Mouse (Mus musculus): ENCODE measurements around the gene Trim38. TPM values are rescaled to one million over a fixed set of nuclear protein-coding genes. Genes with fewer than 3 reads are reported as not detected.
"Not testable (repeated sequence)": the region's sequence is repeated elsewhere in the genome, so short reads cannot be mapped to it uniquely, and the experiment has no call there.

The Trim38 gene
- polyA plus RNA-seq, 1 experiment from 2014 or later = 0.18 TPM

DNA sequence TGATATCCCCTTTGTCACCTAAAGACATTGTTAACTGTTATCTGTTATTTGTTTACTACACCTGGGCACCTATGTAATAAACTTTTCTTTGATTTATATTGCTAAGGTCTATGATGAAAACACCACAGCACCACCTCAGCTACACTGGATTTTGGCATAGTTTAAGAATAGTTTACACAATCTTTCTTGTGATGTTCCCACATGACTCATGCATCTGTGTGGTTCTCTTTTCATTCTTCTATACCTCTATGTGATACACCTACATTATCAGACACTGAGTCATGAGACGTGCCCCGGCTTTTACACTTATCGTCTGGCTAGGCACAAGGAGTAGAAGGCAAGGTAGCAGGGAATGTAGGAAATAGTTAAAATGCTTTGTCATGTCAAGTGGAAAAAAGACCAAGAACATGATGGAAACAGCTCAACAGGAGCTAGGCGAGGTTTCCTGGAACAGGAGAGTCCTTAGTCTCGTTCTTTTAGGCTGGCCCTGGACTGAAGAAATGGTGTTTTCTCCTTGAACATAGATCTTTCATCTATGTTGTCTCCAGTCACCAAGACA lies 20.1 kb upstream of the Trim38 start:
- no peak overlapping the region for H3K4me2 ChIP-seq (ENCODE audit: low read depth, low read length)
- H3K9me3 ChIP-seq (replicated peaks; ENCODE audit: control insufficient read depth, low read length) = no peaks in the 10 kb centered on the region
- DNase-seq (ENCODE audit: low spot score) = no peak
- H3K4me3 ChIP-seq (ENCODE audit: low read depth, low read length) = no peak overlapping the region
- no peaks in the 10 kb centered on the region for H3K4me1 ChIP-seq (ENCODE audit: control insufficient read depth, insufficient read depth, low read length)
- H3K36me3 ChIP-seq (replicated peaks; ENCODE audit: control insufficient read depth, insufficient read depth, low read depth, low read length) = no peaks in the 10 kb centered on the region
- WGBS = 91% methylated on average over 5 of the region's 5 CpGs
- no peaks in the 10 kb centered on the region for H3K27me3 ChIP-seq (ENCODE audit: control insufficient read depth, insufficient read depth, low read length)
- H3K9ac ChIP-seq (replicated peaks; ENCODE audit: low read length) = no peak overlapping the region
- ATAC-seq (replicated peaks; ENCODE audit: insufficient number of reproducible peaks, low FRiP score, low TSS enrichment, low read depth) = no peak
- peak overlapping the region; percentile 72; the same call in 1 of the 2 replicates for H3K27ac ChIP-seq (replicated peaks; ENCODE audit: low read depth, low read length)

GRCm38 (mm10) chr13:23750839-23751477 lies 18.8 kb upstream of the Trim38 start, which contains the start of gene Hist1h2ab:
Hist1h2ab (plus strand) TSS chr13:23751126.
- not testable (repeated sequence) for H3K27me3 ChIP-seq (ENCODE audit: control insufficient read depth, insufficient read depth, low read length); H3K9me3 ChIP-seq (replicated peaks; ENCODE audit: control insufficient read depth, low read length); H3K36me3 ChIP-seq (replicated peaks; ENCODE audit: control insufficient read depth, insufficient read depth, low read depth, low read length); H3K4me1 ChIP-seq (ENCODE audit: control insufficient read depth, insufficient read depth, low read length)
- peak; percentile 89 for DNase-seq (ENCODE audit: low spot score)
- peak within 1 kb of the TSS; percentile 56 for H3K4me2 ChIP-seq (ENCODE audit: low read depth, low read length)
- ATAC-seq (replicated peaks; ENCODE audit: insufficient number of reproducible peaks, low FRiP score, low TSS enrichment, low read depth) = peak; percentile 32
- H3K4me3 ChIP-seq (ENCODE audit: low read depth, low read length) = peak within 1 kb of the TSS; percentile 37
- H3K27ac ChIP-seq (replicated peaks; ENCODE audit: low read depth, low read length) = peak within 1 kb of the TSS; percentile 97
- H3K9ac ChIP-seq (replicated peaks; ENCODE audit: low read length) = peak within 1 kb of the TSS; percentile 69
- 1% methylated on average over 22 of the region's 47 CpGs for WGBS

DNA sequence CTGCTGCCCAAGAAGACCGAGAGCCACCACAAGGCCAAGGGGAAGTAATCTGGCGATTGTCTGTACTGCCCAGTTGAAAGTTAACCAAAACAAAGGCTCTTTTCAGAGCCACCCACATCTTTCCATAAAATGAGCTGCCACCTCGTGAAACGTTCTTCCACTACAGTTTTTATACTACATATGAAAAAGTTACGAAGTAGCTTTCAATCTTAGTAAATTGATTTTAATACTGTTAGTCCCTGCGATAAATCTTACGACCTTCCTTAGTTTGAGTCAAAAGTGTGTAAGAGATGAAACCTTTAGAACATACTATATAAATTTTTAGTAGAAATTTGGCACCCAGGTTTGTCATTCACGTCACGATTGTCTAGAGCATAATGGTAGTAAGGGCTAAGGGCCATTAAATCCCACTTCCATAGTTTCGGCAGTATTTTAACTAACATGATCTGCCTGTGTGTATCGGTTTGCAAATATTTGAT lies 18.2 kb upstream of the Trim38 start:
- under 1% methylated on average over 11 of the region's 11 CpGs for WGBS
- ATAC-seq (replicated peaks; ENCODE audit: insufficient number of reproducible peaks, low FRiP score, low TSS enrichment, low read depth) = no peak
- Histone ChIP-seq H3K4me2 (ENCODE audit: low read depth, low read length) (peak overlapping the region; percentile 56), H3K9ac (replicated peaks; ENCODE audit: low read length) (peak overlapping the region; percentile 69), H3K9me3 (replicated peaks; ENCODE audit: control insufficient read depth, low read length) (no peaks in the 10 kb centered on the region), H3K27me3 (ENCODE audit: control insufficient read depth, insufficient read depth, low read length) (no peaks in the 10 kb centered on the region), H3K4me3 (ENCODE audit: low read depth, low read length) (peak overlapping the region; percentile 37), H3K36me3 (replicated peaks; ENCODE audit: control insufficient read depth, insufficient read depth, low read depth, low read length) (no peaks in the 10 kb centered on the region), H3K4me1 (ENCODE audit: control insufficient read depth, insufficient read depth, low read length) (no peaks in the 10 kb centered on the region), H3K27ac (replicated peaks; ENCODE audit: low read depth, low read length) (peak overlapping the region; percentile 97)
- DNase-seq (ENCODE audit: low spot score) = peak; percentile 73

DNA sequence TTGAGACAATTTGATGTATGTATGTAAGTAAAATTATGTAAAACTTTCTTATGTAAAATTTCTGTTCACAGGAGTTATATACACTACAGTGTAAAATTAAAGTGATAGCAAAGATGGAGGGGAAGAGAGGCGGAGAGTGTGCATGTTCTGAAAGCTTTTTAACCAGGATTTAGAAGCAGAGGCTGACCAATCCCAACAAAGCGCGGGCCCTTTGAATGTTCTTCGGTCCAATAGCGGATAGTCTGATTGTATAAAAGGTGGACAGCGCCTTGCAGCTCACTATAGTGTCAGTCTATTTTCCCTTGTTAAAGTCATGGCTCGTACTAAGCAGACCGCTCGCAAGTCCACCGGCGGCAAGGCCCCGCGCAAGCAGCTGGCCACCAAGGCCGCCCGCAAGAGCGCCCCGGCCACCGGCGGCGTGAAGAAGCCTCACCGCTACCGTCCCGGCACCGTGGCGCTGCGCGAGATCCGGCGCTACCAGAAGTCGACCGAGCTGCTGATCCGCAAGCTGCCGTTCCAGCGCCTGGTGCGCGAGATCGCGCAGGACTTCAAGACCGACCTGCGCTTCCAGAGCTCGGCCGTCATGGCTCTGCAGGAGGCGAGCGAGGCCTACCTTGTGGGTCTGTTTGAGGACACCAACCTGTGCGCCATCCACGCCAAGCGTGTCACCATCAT lies 17.5 kb upstream of the Trim38 start, which contains the start of gene Hist1h3b:
Gene Hist1h3b (plus strand): TSS at position 201 of the 675 bp plus-strand sequence.
- H3K36me3 ChIP-seq (replicated peaks; ENCODE audit: control insufficient read depth, insufficient read depth, low read depth, low read length); H3K9me3 ChIP-seq (replicated peaks; ENCODE audit: control insufficient read depth, low read length); H3K4me1 ChIP-seq (ENCODE audit: control insufficient read depth, insufficient read depth, low read length); H3K27me3 ChIP-seq (ENCODE audit: control insufficient read depth, insufficient read depth, low read length): not testable (repeated sequence)
- Histone ChIP-seq H3K4me2 (ENCODE audit: low read depth, low read length) (peak within 1 kb of the TSS; percentile 56), H3K27ac (replicated peaks; ENCODE audit: low read depth, low read length) (peak within 1 kb of the TSS; percentile 97), H3K4me3 (ENCODE audit: low read depth, low read length) (peak within 1 kb of the TSS; percentile 39), H3K9ac (replicated peaks; ENCODE audit: low read length) (peak within 1 kb of the TSS; percentile 69)
- WGBS = under 1% methylated on average over 15 of the region's 47 CpGs
- peak; percentile 98 for DNase-seq (ENCODE audit: low spot score)
- ATAC-seq (replicated peaks; ENCODE audit: insufficient number of reproducible peaks, low FRiP score, low TSS enrichment, low read depth) = peak; percentile 91

DNA sequence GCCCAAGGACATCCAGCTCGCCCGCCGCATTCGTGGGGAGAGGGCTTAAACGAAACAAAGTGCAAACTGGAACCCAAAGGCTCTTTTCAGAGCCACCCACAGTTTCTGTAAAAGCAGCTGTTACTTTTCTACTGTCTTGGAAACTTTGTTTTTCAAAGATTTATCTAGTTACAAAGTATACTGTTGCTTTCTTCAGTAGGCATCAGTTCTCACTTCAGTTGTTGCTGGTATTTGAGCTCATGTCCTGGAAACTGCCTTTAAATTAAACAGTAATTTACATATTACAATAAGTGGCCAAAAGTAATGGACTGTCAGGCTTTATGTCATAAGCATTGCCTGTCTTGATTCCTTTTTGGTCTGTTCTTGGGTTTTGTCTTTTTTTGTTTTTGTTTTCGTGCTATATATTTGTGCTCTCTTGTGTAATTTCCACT lies 17.0 kb upstream of the Trim38 start:
- 5% methylated on average over 6 of the region's 6 CpGs for WGBS
- H3K4me2 ChIP-seq (ENCODE audit: low read depth, low read length) = peak overlapping the region; percentile 55
- no peaks in the 10 kb centered on the region for H3K27me3 ChIP-seq (ENCODE audit: control insufficient read depth, insufficient read depth, low read length)
- ATAC-seq (replicated peaks; ENCODE audit: insufficient number of reproducible peaks, low FRiP score, low TSS enrichment, low read depth) (no peak), DNase-seq (ENCODE audit: low spot score) (peak; percentile 38)
- peak overlapping the region; percentile 90 for H3K27ac ChIP-seq (replicated peaks; ENCODE audit: low read depth, low read length)
- H3K9me3 ChIP-seq (replicated peaks; ENCODE audit: control insufficient read depth, low read length) = no peaks in the 10 kb centered on the region
- H3K4me1 ChIP-seq (ENCODE audit: control insufficient read depth, insufficient read depth, low read length) = no peaks in the 10 kb centered on the region
- peak overlapping the region; percentile 39 for H3K4me3 ChIP-seq (ENCODE audit: low read depth, low read length)
- H3K9ac ChIP-seq (replicated peaks; ENCODE audit: low read length) = peak overlapping the region; percentile 65
- H3K36me3 ChIP-seq (replicated peaks; ENCODE audit: control insufficient read depth, insufficient read depth, low read depth, low read length) = no peaks in the 10 kb centered on the region

DNA sequence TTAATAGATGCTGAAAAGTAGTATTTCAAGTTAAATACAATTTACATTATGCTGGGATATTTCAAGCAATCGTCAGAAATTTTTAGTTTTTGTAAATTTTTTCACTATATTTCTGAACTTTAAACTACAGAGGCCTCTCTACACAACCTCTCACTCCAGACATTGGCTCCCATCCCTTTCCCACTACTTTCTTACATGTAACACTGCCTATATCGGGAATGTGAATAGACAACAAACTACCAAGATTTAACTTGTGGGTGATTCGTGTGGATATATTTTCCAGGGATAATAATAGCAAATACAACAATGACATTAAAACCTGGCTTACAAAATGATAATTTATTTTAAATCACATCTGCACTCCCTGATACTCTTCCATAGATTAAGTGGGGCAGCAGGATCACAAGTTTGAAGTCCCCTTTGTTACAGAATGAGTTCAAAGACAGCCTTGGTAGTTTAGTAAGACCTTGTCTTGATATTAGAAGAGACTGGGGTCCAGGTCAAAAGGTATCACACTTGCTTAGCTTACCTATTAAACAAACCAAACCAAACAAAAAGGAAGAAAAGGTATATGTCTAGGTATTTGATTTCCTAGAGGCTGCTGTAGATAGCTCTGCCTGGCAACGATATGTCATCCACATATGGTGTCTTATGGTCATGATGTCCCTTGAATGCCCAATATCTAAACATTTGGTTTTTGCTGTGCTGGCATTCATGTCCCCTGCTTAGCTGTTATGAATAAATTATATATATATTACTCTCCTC lies 16.2 kb upstream of the Trim38 start:
- no peak overlapping the region for H3K4me3 ChIP-seq (ENCODE audit: low read depth, low read length)

GRCm38 (mm10) chr13:23755000-23755399 lies 14.7 kb upstream of the Trim38 start:
- H3K4me3 ChIP-seq (ENCODE audit: low read depth, low read length) = no peak overlapping the region
- H3K36me3 ChIP-seq (replicated peaks; ENCODE audit: control insufficient read depth, insufficient read depth, low read depth, low read length) = no peaks in the 10 kb centered on the region
- no peaks in the 10 kb centered on the region for H3K27me3 ChIP-seq (ENCODE audit: control insufficient read depth, insufficient read depth, low read length)
- H3K9ac ChIP-seq (replicated peaks; ENCODE audit: low read length) = no peak overlapping the region
- H3K9me3 ChIP-seq (replicated peaks; ENCODE audit: control insufficient read depth, low read length) = no peaks in the 10 kb centered on the region
- H3K4me2 ChIP-seq (ENCODE audit: low read depth, low read length) = no peak overlapping the region
- no peaks in the 10 kb centered on the region for H3K4me1 ChIP-seq (ENCODE audit: control insufficient read depth, insufficient read depth, low read length)
- no peak overlapping the region for H3K27ac ChIP-seq (replicated peaks; ENCODE audit: low read depth, low read length)
- no peak for ATAC-seq (replicated peaks; ENCODE audit: insufficient number of reproducible peaks, low FRiP score, low TSS enrichment, low read depth)
- DNase-seq (ENCODE audit: low spot score) = no peak

More for the DNA sequence above, 16.2 kb upstream of the Trim38 start:
- Histone ChIP-seq H3K36me3 (replicated peaks; ENCODE audit: control insufficient read depth, insufficient read depth, low read depth, low read length) (no peaks in the 10 kb centered on the region), H3K27ac (replicated peaks; ENCODE audit: low read depth, low read length) (peak overlapping the region; percentile 90), H3K27me3 (ENCODE audit: control insufficient read depth, insufficient read depth, low read length) (no peaks in the 10 kb centered on the region), H3K9me3 (replicated peaks; ENCODE audit: control insufficient read depth, low read length) (no peaks in the 10 kb centered on the region), H3K9ac (replicated peaks; ENCODE audit: low read length) (no peak overlapping the region), H3K4me1 (ENCODE audit: control insufficient read depth, insufficient read depth, low read length) (no peaks in the 10 kb centered on the region), H3K4me2 (ENCODE audit: low read depth, low read length) (no peak overlapping the region; the same call in 1 of the 2 replicates)
- WGBS = 55% methylated on average over 4 of the region's 4 CpGs
- no peak for ATAC-seq (replicated peaks; ENCODE audit: insufficient number of reproducible peaks, low FRiP score, low TSS enrichment, low read depth)
- no peak for DNase-seq (ENCODE audit: low spot score)
